Mouse (Mus musculus): ENCODE measurements around the gene Clk2.
A peak's percentile ranks its signal among the peaks of the same experiment; 100 is the strongest.
"Not testable (repeated sequence)": the region's sequence is repeated elsewhere in the genome, so short reads cannot be mapped to it uniquely, and the experiment has no call there.

Gene Clk2

DNA sequence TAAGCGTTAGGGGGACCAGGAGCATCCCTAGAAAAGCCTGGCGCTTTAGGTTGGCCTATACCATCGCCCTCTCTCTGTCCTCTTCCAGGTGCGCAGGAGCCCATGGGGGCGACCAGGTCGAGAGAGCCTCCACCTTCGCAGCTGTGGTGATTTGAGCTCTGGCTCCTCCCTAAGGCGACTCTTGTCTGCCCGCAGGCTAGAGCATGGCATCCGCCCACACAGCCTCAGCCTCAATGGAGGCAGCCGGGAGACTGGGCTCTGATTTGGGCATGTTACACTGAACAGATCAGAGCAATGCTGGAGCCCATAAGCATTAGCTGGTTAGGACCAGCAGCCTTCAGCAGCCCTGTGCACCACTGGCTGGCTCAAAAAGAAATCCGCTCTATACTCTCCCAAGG is 23.9 kb downstream of the Clk2 start:
- DNase-seq (ENCODE audit: extremely low spot score, low spot score): no peak

DNA sequence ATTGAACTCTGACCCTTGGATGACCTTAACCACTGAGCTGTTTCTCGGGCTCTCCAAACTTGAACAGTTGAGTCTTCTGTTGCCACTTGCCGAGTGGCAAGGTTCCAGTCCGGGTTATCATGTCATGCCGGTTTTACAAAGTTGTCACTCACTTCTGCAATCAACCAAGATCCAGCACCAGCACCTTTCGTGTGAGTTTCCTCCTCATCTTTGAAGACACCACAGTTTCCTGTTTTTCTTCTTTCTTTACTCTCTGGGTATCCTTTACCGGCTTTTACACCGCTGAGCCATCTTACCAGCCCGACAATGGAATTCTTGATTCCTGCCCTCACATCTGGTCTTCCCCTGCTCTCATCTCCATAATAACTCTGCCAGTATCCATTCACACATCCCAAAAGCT is 25.8 kb downstream of the Clk2 start:
- no peak for DNase-seq (ENCODE audit: extremely low spot score, low spot score)

DNA sequence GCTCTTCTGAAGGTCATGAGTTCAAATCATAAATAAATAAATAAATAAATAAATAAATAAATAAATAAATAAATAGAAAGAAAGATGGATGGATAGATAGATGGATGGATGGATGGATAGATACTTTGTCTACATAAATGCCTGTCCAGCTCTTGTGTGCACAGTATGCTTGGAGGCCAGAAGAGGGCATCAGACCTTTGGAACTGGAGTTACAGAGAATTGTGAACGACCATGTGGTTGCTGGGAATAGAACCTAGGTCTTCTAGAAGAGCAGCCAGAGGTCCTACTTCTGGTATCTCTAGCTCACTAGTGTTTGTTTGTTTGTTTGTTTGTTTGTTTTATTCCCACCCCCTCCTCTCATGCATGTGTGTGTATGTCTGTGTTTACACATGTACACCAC is 28.8 kb downstream of the Clk2 start:
- DNase-seq (ENCODE audit: extremely low spot score, low spot score): no peak

DNA sequence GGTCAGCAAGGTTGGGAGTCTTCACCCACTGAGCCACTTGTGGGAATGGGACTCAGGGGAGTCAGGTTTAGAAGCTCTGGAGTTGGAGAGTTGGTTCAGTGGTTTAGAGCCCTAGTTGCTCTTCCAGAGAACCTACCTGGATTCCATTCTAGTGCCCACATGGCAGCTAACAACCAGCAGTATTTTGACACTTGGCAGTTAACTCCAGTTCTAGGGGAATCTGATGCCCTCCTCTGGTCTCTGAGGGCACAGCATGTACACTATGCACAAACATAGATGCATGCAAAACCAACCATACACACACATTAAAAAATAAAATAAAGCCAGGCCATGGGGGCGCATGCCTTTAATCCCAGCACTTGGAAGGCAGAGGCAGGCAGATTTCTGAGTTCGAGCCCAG is 29.3 kb downstream of the Clk2 start:
- DNase-seq (ENCODE audit: extremely low spot score, low spot score): no peak

DNA sequence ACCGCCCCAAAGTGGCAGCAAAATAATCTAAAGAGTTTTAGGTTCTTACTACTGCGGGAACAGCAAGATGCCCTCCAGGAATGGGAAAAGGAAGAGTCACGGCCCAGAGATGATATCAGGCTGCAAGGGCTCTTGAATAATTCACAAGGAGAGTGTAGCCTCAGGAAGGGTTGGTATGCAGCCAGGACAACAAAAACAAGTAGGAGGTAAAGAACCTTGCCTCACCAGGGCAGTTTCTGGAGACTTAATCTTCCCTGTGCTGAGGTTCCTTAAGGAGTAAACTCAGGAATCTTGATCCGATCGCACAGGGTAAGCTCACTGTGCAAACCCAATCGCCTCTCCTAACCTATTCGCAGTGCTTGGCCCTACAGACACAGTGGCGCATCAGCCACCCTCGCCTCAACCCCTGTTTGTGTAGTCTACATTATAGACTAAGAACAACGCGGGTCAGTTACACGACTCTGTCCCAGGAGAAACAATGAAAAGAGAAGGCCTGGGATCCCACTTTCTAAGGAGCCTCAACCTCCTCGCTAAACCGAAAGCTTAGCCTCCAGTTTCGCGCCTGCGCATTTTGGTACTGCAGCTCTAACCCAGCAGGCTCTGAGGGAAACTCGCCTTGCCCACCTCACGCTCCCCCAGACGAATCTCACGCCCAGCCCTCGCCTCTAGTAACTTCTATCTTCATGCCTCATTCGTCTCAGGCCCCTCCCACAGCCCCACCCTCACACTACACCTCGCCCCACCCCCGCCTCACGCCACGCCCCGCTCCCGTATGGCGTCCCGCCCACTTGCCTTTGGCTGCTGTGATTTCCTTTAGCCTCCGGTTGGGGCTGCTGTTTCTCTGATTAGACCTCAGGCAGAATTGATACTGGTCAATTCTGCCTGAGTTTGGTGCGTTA is 31.6 kb downstream of the Clk2 start:
- peak; percentile 93 for DNase-seq (ENCODE audit: extremely low spot score, low spot score)

DNA sequence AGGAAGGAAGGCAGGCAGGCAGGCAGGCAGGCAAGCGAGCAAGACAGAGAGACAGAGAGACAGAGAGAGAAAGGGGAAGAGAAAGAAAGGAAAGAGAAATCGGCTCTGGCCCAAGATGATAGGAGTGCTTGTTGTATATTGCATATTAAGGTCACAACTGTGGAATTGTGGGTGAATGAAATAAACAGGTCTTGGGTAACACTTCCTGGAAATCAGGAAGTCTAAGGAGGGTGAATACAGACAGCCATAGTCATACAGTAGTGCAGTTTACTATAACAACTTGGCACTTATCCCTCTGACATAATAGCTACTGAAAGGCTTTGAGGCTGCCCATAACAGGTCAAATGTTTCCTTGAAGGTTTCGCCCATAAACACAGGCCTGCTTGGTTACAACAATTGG is 35.2 kb downstream of the Clk2 start:
- DNase-seq (ENCODE audit: extremely low spot score, low spot score): no peak

DNA sequence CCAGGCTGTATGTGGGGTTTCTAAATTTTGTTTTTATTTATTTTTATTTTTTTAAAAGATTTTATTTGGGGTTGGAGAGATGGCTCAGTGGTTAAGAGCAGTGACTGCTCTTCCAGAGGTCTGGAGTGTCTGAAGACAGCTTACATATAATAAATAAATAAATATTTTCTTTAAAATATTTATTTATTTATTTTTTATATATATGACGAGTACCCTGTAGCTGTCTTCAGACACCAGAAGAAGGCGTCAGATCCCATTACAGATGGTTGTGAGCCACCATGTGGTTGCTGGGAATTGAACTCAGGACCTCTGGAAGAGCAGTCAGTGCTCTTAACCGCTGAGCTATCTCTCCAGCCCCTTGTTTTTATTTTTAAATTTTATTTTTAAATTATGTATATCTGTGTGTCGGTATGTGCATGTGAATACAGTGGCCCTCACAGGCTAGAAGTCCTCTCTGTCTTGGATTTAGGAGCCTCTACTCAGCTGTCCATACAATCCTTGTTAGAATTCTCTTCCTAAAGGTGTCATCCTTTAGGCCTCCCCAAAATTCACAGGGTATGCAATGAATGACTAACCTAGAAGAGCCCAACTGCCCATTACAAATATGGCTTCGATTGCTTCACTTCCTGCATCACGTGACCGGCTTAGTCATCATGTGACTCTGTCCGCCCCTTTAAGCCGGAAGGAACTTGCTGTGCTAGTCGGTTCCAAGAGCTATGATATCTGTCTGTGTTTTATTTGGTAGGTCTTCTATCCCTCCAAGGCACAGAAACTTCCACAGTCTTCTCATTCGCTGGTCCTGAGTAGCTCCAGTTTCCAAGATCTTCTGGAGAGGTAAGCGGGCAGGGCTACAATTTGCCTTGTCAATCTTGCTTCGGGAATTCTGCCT is 37.9 kb downstream of the Clk2 start, which contains the start of gene Gba:
TSS of gene Gba (plus strand) at position 676 of the 889 bp plus-strand sequence.
- DNase-seq (ENCODE audit: extremely low spot score, low spot score): peak; percentile 86

DNA sequence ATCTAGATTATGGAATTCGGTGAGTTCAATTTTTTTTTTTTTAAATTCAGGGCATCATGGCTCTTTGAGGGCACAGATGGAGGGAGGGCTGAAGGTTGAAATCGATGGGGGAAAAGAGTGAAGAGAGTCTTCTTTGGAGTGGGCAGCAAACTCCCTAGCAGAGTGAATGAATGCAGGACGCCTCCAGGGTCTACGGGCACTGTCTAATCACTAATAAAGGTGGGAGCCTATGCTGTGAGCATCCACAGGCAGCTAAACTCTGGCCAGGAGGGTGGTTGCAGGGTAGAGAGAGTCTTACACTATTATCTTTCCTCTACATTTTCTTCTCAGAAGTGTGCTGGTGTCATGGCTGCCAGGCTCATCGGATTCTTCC is 38.5 kb downstream of the Clk2 start:
- no peak for DNase-seq (ENCODE audit: extremely low spot score, low spot score)

DNA sequence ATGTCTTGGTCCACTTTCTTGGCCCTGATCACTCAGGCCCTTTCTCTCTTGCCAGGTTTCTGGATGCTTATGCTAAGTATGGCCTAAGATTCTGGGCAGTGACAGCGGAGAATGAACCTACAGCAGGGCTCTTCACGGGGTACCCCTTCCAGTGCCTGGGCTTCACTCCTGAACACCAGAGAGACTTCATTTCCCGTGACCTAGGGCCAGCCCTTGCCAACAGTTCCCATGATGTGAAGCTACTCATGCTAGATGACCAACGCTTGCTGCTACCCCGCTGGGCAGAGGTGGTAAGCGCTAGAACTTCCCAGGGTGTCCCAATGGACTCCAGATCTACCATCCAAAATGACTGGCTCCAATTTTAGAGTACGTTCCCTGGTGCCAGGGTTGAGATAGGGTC is 41.5 kb downstream of the Clk2 start:
- no peak for DNase-seq (ENCODE audit: extremely low spot score, low spot score)

DNA sequence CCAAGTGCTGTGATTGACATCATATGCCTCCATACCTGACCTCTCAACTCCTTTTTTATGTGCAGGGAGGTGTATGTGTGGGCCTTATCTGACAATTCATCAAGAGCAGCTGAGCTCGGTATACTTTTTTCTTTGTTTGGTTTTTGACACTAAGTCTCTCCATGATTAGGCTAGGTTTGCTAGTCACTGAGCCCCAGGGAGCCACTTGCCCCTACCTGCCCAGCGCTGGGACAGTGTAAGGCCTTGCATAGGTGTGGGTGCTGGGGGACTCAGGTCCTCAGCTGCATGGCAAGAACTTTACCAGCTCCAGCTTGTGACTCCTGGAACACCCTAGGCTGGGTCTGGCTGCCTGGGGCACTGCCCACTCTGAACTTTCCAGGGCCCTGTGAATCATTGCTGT is 42.1 kb downstream of the Clk2 start:
- no peak for DNase-seq (ENCODE audit: extremely low spot score, low spot score)

DNA sequence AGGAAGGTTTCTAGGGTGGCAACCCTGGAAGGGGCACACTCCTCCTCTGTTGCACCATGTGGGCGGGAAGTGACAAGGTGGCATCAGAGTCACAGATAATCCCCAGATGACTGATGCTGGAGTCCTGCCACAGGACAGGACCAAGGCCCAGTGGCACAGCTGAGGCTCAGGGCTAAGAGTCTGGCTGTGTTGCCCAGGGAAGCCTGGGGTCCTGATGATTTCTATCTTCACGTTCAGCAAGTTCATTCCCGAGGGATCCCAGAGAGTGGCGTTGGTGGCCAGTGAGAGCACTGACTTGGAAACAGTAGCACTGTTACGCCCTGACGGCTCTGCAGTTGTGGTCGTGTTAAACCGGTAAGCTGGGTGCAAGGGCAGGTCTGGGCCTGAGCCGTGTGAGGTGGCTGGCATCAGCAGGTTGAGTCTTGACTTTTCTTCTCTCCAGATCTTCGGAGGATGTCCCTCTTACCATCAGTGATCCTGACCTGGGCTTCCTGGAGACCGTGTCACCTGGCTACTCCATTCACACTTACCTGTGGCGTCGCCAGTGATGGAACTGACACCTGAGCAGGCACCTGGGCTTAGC is 43.6 kb downstream of the Clk2 start:
- DNase-seq (ENCODE audit: extremely low spot score, low spot score): no peak

DNA sequence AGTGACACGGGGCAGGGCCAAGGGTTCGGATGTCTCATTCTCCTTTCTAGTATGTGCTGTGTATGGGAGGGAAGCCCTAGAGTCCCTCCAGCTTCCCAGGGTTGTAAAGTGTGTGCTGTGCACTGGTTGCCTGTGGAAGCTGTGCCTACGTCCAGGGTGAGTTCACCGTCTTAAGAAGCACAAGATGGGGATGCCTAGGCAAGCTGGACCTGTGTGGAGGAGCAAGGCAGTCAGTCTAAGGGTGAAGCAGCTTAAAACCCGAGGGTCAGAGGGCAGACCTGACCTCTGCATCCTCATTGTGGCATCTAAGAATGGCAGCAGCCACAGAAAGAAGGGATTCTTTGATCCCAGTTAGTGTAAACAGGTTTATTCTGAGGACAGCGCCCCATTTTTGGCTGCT is 44.1 kb downstream of the Clk2 start:
- DNase-seq (ENCODE audit: extremely low spot score, low spot score): no peak

DNA sequence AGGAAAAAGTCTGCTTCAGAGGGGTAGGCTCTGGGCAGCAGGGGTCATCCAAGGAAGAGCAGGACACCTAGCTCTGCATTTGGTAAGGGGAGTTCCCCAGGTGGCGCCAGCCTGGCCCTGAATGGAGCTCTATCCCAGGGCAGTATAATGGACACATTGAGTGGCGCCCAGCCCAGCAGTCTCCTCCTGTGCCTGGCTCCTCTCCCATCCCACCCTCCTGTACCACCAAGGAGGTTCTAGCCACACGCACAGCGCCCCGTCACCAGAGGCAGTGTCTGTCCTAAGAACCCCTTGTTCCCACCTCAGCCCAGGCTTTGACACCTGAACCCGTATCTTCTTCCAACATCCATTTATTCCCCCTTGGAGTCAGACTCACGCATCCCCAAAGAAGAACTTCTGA is 45.1 kb downstream of the Clk2 start:
- DNase-seq (ENCODE audit: extremely low spot score, low spot score): no peak

DNA sequence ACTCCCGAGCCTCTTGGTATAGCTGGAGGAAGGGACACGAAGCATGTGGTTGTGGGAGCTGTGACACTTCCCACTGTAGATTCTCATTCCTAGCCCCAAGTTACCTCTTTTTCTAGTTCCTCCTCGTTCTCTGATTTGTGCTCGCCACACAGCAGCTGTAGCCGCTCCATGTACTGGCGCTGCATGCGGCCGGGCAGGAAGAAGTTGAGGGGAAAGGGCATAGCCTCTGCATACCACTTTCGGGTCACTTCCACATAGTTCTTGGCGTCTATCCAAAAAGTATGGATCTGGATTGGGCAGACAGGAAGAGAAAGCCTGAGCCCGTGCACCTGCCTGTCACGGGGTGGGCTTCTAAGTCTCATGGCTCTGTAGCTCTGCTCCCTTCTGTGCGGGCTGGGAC is 45.6 kb downstream of the Clk2 start:
- no peak for DNase-seq (ENCODE audit: extremely low spot score, low spot score)

DNA sequence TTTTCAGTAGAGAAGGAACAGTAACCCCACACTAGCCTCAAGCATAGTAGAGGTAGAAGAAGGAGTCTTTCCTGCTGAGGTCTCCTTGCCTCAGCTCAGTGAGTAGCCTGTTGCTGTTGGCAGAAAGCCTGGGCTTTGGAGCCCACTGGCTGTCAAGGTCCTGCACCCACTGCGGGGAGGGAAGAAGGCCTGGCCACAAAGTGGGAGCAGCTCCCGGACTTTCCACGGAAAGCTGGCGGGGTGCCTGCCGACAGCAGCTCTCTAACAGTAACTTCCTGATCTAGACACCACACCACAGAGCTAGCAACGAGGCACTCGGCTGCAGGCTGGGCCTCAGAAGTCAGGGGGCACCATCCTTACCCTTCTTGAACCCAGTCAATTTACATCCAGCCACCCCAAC is 46.1 kb downstream of the Clk2 start:
- no peak for DNase-seq (ENCODE audit: extremely low spot score, low spot score)

DNA sequence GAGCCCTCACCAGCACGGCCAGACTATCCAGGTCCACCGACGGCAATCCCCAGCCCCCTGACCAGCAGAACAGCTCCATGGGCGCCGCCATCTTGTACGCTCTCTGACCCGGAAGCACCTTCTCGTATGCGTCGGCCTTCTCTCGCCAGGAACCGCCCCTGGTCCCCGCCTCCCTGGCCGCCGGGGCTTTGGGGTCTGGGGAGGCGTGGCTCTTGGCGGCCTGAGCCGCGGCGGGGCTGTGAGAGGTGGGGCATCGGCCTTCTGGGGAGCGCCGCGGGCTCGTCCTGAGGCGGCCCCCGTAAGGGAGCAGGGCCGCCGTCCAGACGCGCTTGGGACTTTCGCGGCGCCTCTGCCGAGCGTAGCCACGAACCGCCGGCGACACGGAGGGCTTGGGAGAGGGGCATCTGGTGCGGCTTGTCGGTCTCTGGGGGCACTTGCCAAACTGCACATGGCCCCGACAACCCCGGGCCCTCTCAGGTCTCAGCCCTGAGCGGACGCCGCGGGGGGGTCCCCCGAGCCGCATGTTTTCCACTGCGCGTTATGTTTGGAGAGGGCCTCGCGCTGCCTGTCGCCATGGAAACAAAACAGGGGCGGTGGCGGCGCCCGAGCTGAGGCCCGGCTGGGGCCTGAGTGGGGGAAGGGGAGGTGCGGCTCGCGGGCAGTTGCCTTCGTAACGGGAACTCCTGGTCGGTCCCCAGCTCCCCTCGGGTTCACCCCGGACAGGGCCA is 49.4 kb downstream of the Clk2 start:
- peak; percentile 92 for DNase-seq (ENCODE audit: extremely low spot score, low spot score)

DNA sequence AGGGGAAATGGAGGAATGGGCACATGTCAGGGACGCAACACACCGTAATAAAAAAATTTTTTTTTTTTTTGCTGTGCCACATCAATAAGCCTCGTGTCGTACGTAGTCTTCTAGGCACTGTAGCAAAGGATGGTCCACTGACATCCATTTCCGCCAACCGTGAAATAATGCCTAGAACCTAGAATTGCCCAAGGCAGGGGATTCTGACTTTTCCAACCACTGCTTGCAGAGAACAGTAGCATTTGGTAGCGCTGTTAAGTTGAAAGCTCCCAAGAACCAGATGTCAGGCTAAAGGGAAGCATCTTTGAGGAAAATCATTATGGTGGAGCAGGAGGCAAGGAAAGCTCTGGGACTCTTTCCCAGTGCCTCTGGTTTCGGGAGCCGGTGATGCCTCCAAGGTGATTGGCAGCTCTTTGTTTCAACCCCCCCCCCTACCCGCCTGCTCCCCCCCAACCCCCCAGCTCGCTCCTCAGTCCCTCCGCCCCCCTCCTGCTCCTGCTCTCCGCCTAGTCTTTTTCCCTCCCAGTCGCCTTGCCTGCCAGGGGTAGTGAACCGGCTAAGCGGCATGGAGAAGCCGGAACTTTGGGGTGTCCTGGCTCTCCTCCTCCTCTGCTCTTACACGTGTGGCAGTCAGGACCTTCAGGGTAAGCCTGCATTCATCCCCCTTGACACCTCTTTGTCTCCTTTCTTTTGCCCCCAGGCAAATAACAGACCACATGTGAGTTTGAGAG is 50.3 kb downstream of the Clk2 start, which contains the start of gene Thbs3:
TSS of gene Thbs3 (plus strand) at position 500 of the 731 bp plus-strand sequence.
- DNase-seq (ENCODE audit: extremely low spot score, low spot score): peak; percentile 58

DNA sequence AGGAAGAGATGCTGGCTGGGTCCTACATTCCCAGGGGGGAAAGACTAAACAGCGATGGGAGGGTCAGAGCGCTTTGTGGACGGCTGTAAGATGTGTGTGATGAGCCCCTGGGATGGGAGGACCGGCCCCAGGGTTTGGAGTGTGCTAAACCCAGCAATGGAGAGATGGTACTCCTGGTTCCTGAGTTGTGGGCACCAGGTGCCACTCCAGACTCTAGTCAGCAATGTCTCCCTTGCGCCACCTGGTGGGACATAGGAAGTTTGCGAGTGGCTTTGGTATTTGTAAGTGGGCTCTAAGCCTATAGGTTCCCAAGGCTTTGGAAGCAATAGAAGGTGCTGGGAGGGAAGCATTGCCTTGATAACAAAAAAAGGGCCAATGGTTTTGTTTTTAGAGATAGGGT is 51.3 kb downstream of the Clk2 start:
- DNase-seq (ENCODE audit: extremely low spot score, low spot score): peak; percentile 86

DNA sequence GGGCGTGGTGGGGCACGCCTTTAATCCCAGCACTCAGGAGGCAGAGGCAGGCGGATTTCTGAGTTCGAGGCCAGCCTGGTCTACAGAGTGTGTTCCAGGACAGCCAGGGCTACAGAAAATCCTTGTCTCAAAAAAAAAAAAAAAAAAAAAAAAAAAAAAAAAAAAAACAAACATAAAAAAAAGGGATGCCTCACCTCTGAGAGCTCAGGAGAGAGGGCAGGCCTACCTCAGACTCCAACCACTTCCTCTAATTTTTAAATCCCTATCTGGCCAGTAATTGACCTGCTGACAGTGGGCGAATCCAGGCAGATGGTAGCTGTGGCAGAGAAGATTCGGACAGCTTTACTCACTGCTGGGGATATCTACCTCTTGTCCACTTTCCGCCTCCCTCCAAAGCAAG is 51.8 kb downstream of the Clk2 start:
- DNase-seq (ENCODE audit: extremely low spot score, low spot score): not testable (repeated sequence)

DNA sequence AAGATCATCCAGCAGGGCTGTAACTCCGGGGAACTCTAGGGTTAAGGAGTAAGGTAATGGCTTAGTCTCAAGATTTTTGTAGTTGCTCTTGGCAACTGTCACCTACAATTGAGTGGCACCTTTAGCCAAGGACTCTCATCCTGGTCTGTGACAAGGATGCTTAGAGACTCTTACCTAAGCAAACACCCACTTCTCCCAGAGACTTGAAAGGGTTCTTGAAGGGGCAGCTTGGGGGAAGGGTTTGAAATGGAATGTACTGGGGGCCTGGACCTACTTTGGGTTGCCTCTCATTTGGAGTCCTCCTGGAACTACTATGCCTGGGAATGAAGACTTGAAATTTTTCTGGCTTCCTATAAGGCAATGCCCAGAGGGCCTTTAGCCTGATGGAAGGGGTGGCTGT is 53.7 kb downstream of the Clk2 start:
- DNase-seq (ENCODE audit: extremely low spot score, low spot score): no peak

DNA sequence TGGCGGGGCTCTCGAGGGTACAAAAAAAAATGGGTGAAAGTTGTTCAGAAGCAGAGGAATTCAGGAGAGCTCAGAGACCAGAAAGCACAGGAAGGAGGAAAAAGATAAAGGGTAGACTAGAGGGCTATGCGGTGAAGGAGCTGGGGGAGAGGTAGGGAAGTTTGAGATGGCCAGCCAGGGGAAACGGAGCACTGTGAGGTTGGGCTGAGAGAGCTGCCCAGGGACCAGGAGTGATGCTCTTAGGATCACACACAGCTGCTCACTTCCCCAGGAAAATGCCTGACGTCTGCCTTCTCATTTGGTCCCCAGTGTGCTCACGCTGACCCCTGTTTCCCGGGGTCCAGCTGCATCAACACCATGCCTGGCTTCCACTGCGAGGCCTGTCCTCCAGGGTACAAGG is 55.0 kb downstream of the Clk2 start:
- DNase-seq (ENCODE audit: extremely low spot score, low spot score): no peak

Measured in neural tube, embryonic 10.5 days (tissue).